Mouse (Mus musculus) thymus, adult 2 months (tissue): Measurements from ENCODE around the gene Gm42421. TPM values are rescaled to one million over a fixed set of nuclear protein-coding genes. Genes with fewer than 3 reads are reported as not detected.

ENCODE experiments used
- DNase-seq: peaks from one replicate; pipeline ENCODE4 v3.0.0; 2021
- H3K27ac ChIP-seq: fragments of 200-500 bp; 2 replicates; pipeline ENCODE4 v1.5.1; 2012; ENCODE audit warnings: low read length, control low read depth; ENCODE audit not compliant: control insufficient read depth, insufficient read depth
- H3K27me3 ChIP-seq: fragments of 200-500 bp; 2 replicates; pipeline ENCODE4 v1.6.1; 2012; ENCODE audit warnings: mild to moderate bottlenecking, low read length, moderate library complexity, mixed read lengths; ENCODE audit not compliant: control insufficient read depth, insufficient read depth
- H3K36me3 ChIP-seq: fragments of 200-500 bp; 2 replicates; pipeline ENCODE4 v1.6.1; 2012; ENCODE audit warnings: mild to moderate bottlenecking, low read length, moderate library complexity; ENCODE audit not compliant: control insufficient read depth, insufficient read depth
- H3K4me1 ChIP-seq: fragments of 200-500 bp; replicated peaks from 2 replicates; pipeline ENCODE4 v1.6.1; 2012; ENCODE audit warnings: low read length; ENCODE audit not compliant: control insufficient read depth, insufficient read depth
- H3K4me3 ChIP-seq: fragments of 200-500 bp; 2 replicates; pipeline ENCODE4 v1.5.1; 2012; ENCODE audit warnings: mild to moderate bottlenecking, low read length, control low read depth, moderate library complexity; ENCODE audit not compliant: control insufficient read depth, insufficient read depth
- CTCF ChIP-seq: fragments of 200-500 bp; IDR thresholded peaks from 2 replicates; pipeline ENCODE4 v1.5.1; 2012; ENCODE audit warnings: mild to moderate bottlenecking, control low read depth, low read length, moderate library complexity, borderline replicate concordance; ENCODE audit not compliant: control insufficient read depth, poor library complexity, insufficient read depth; ENCODE audit errors: extremely low read depth
- POLR2A ChIP-seq: fragments of 200-500 bp; IDR thresholded peaks from 2 replicates; pipeline ENCODE4 v1.6.1; 2012; ENCODE audit warnings: mild to moderate bottlenecking, low read length, control low read depth, moderate library complexity; ENCODE audit not compliant: control insufficient read depth, poor library complexity, insufficient read depth; ENCODE audit errors: extremely low read depth
- WGBS: fragments of 180-500 bp; shearing (Covaris S2); methylation state at CpG from one replicate; pipeline ENCODE4 v1.1.7; 2018; 5-methylcytosine and 5-hydroxymethylcytosine counted together
- polyA plus RNA-seq: library from polyadenylated mRNA; depleted of rRNA; stranded (reverse); fragments of >200 nt; gene quantifications from 2 replicates; pipeline ENCODE4 v1.2.3, GENCODE M21; 2012

Gene Gm42421
- polyA plus RNA-seq, 1 experiment, result 0.22 TPM

DNA sequence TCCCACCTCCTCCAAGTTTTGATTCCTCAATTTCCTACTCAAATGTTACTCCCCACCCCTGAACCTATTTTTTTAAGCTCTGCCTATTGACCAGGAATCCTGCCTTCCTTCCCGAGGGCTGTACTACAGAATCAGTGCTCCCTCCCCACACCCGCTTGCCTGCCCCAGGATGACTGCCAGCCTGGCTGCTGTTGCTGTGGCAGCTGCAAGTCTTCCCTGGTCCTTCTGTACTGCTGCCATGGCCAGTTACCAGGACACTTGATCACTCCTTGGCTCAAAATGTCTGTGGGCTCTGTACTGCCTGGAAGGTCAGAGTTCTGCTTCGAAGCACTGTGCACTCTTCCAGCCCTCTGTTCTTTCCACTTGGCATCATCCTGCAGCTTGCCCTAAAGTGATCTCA lies 25.9 kb upstream of the Gm42421 start:
- Histone ChIP-seq H3K4me3 (no peak overlapping the region), H3K27ac (no peak overlapping the region), H3K4me1 (no peaks in the 10 kb centered on the region), H3K27me3 (no peaks in the 10 kb centered on the region), H3K36me3 (peaks cover 35% of the 10 kb centered on the region)
- no peak for DNase-seq
- TF ChIP-seq CTCF (no peak), POLR2A (no peak)
- WGBS, result 92% methylated on average over 3 of the region's 3 CpGs

DNA sequence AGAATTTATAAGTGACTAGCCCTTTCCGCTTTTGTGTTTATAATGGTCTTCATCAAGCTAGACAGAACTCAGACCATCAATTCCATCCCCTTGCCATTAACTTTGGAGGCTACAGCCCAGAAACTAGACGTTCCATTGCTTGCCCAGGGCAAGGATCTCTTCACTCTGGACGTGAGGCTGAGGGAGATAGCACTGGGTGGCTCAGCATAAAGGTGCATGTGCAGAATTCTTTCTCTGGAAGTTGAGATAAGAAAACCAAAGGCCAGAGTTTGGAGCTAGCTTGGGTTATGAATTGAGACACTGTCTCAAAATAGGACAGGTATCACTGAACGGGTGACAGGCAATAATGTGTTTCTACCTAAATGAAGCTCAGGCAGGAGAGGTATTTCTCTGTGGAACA lies 24.2 kb upstream of the Gm42421 start:
- no peak for DNase-seq
- 97% methylated on average over 4 of the region's 4 CpGs for WGBS

DNA sequence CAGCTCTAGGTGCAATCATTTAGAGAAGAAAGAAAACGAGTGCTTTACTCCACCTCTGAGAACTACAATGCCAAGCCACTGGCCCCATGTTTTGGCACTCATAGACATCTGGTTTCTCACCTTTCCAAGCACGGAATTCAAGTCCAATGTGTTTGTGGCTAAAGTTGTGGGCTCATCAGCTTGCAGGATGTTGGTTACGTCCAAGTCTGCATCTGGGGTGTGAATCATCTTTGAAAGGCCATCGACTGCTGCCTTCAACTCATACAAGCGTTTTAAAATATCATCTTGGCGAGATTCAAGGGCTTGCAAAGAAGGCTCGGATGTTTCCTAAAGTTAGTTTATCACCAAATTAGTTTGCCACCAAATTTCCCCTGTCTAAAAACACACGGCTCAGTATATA lies 21.5 kb upstream of the Gm42421 start:
- H3K36me3 ChIP-seq, result peaks cover 13% of the 10 kb centered on the region
- peaks cover 5% of the 10 kb centered on the region for H3K4me1 ChIP-seq
- H3K4me3 ChIP-seq, result no peak overlapping the region
- no peaks in the 10 kb centered on the region for H3K27me3 ChIP-seq
- TF ChIP-seq CTCF (no peak), POLR2A (no peak)
- DNase-seq, result no peak
- H3K27ac ChIP-seq, result no peak overlapping the region
- WGBS, result 92% methylated on average over 8 of the region's 8 CpGs

More for the DNA sequence above, 24.2 kb upstream of the Gm42421 start:
- peaks cover 2% of the 10 kb centered on the region for H3K4me1 ChIP-seq
- peaks cover 19% of the 10 kb centered on the region for H3K36me3 ChIP-seq
- no peak overlapping the region for H3K27ac ChIP-seq
- no peak for TF ChIP-seq POLR2A
- no peak for TF ChIP-seq CTCF
- no peaks in the 10 kb centered on the region for H3K27me3 ChIP-seq
- H3K4me3 ChIP-seq, result no peak overlapping the region

DNA sequence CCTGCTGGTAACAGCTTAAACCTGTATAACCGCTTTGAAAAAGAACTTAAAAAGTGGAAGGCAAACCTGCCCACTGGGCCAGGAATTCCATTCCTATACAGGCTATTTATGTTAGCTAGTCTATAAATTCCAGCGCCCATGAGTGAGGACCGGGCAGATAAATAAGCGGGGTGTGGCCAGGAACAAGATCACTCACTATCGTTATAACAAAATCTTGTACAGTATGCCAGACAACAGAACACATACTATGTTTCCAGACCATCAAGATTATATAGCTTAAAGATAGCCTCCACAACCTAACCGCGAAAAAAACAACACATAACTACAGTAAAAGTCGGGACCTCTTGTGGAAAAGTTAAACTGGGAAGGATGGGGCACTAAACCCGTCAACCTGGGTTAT lies 19.0 kb upstream of the Gm42421 start:
- TF ChIP-seq CTCF (no peak), POLR2A (no peak)
- H3K27me3 ChIP-seq, result no peaks in the 10 kb centered on the region
- no peak overlapping the region for H3K27ac ChIP-seq
- DNase-seq, result no peak
- H3K4me1 ChIP-seq, result peaks cover 5% of the 10 kb centered on the region
- no peaks in the 10 kb centered on the region for H3K36me3 ChIP-seq
- H3K4me3 ChIP-seq, result peak overlapping the region; percentile 81
- WGBS, result 4% methylated on average over 9 of the region's 9 CpGs

DNA sequence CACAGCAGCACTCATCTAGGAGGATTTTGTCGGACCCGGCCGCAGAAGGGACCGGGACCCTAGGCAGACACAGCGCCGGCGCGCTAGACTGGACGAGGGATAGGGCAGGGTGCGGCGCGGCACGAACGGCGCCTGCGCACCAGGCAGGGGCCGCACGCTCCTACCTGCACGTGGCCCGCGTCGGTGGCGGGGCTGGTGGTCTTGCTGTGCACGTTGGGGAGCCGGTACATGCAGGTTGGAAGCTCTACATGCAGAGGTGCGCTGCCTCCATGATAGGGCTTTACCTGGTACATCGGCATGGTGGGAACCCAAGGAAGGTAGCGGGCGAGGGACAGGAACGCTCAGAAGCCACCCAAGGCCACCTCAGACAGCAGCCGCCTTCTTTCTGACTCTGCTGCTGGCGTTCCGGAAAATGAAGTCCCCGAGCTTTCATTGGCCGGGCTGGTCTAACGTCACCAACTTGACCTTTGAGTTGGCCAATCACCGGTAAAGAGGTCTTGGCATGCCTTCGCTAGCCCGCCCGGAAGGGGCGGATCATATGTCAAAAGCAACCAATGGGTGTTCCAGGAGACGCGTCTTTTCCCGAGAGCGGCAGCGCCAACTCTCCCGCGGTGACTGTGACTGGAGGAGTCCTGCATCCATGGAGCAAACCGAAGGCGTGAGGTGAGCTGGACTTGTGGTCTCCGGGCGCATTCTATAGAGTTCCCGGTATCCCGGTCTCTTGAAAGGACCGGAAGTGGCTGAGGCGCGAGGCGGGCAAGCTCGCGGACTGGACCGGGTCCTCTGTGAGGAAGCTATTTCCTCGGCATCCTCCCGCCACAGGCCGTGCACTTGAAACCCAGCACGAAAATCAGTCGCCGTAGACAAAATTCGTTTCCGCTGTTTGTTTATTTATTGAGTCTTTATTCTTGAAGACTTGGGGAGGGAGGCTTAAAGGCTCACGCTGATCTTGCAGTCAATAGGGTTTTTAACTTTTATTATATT lies 18.3 kb upstream of the Gm42421 start, which contains the start of the genes Aimp2 and Pms2:
TSS of gene Aimp2 (minus strand) at position 431 of the 984 bp plus-strand sequence.
TSS of gene Pms2 (plus strand) at position 548 of the 984 bp plus-strand sequence.
- Histone ChIP-seq H3K4me3 (peak within 1 kb of the TSS; percentile 81), H3K27me3 (no peaks in the 10 kb centered on the region), H3K4me1 (peaks cover 5% of the 10 kb centered on the region), H3K36me3 (peaks cover 3% of the 10 kb centered on the region; the same call in 1 of the 2 replicates), H3K27ac (no peak within 1 kb of the TSS)
- DNase-seq, result peak; percentile 95
- TF ChIP-seq CTCF, result peak; percentile 25; the same call in 1 of the 2 replicates
- TF ChIP-seq POLR2A, result peak; percentile 48; the same call in 1 of the 2 replicates
- WGBS, result under 1% methylated on average over 70 of the region's 70 CpGs

DNA sequence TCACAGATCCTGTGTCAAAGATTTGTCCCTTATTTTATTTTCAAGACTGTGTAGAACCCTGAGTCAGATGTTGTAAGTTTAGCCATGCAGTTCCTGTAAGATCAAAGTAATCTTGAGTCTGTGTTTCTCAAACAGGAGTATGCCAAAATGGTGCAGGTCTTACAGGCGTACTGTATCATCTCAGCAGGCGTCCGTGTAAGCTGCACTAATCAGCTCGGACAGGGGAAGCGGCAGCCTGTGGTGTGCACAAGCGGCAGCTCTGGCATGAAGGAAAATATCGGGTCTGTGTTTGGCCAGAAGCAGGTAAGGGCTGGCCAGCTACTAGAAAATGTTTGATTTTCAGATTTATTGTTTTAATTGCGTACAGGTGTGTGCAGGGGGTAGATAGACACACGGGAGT lies 11.8 kb upstream of the Gm42421 start:
- peaks cover 33% of the 10 kb centered on the region for H3K36me3 ChIP-seq
- whole genome bisulfite sequencing, result 98% methylated on average over 9 of the region's 9 CpGs

More for the DNA sequence above, 11.8 kb upstream of the Gm42421 start:
- TF ChIP-seq CTCF, result no peak
- TF ChIP-seq POLR2A, result no peak
- no peak overlapping the region for H3K27ac ChIP-seq
- H3K4me3 ChIP-seq, result no peak overlapping the region
- no peak for DNase-seq
- H3K27me3 ChIP-seq, result no peaks in the 10 kb centered on the region
- H3K4me1 ChIP-seq, result no peaks in the 10 kb centered on the region
